Mouse (Mus musculus) neural tube, embryonic 14.5 days (tissue): ENCODE results near the gene Phf21a. TPM values are rescaled to one million over a fixed set of nuclear protein-coding genes. Genes with fewer than 3 reads are reported as not detected.
A peak's percentile ranks its signal among the peaks of the same experiment; 100 is the strongest.

Experiments
- ATAC-seq: fragments of 200-750 bp; cut with Nextera tagmentation; 2 replicates; pipeline ENCODE4 v1.8.0; 2017; ENCODE audit warnings: low read depth, mild to moderate bottlenecking, moderate TSS enrichment, moderate library complexity
- H3K27ac ChIP-seq: fragments of 300-500 bp; sonication (generic); 2 replicates; pipeline ENCODE4 v1.5.1; 2014; ENCODE audit warnings: low read depth, mild to moderate bottlenecking, control low read depth, low read length, moderate library complexity, mixed read lengths
- H3K27me3 ChIP-seq: fragments of 300-500 bp; sonication (generic); 2 replicates; pipeline ENCODE4 v1.6.1; 2014; ENCODE audit warnings: low read length; ENCODE audit not compliant: control insufficient read depth, insufficient read depth
- H3K36me3 ChIP-seq: fragments of 300-500 bp; sonication (generic); 2 replicates; pipeline ENCODE4 v1.6.1; 2014; ENCODE audit warnings: low read length, mixed read lengths; ENCODE audit not compliant: control insufficient read depth, insufficient read depth
- H3K4me1 ChIP-seq: fragments of 300-500 bp; sonication (generic); 2 replicates; pipeline ENCODE4 v1.6.1; 2014; ENCODE audit warnings: low read length; ENCODE audit not compliant: control insufficient read depth, insufficient read depth
- H3K4me2 ChIP-seq: fragments of 300-500 bp; sonication (generic); 2 replicates; pipeline ENCODE4 v1.6.1; 2014; ENCODE audit warnings: mild to moderate bottlenecking, low read depth, low read length, control low read depth
- H3K4me3 ChIP-seq: fragments of 300-500 bp; sonication (generic); 2 replicates; pipeline ENCODE4 v1.5.1; 2014; ENCODE audit warnings: low read depth, low read length, control low read depth, mixed read lengths
- H3K9ac ChIP-seq: fragments of 300-500 bp; sonication (generic); replicated peaks from 2 replicates; pipeline ENCODE4 v1.6.1; 2014; ENCODE audit warnings: low read depth, mild to moderate bottlenecking, control low read depth, low read length, mixed read lengths
- H3K9me3 ChIP-seq: fragments of 300-500 bp; sonication (generic); 2 replicates; pipeline ENCODE4 v1.6.1; 2016; ENCODE audit warnings: low read length; ENCODE audit not compliant: control insufficient read depth
- WGBS: fragments of 180-500 bp; shearing (Covaris S2); extraction: QIAGEN DNeasy Blood & Tissue Kit; methylation state at CpG from one replicate; pipeline ENCODE4 v1.1.7; 2014; 5-methylcytosine and 5-hydroxymethylcytosine counted together
- microRNA counts: library from miRNA; unstranded; fragments of <30 nt; microRNA quantifications from one replicate; lab custom pipeline; 2016
- microRNA-seq: library from miRNA; unstranded; fragments of <30 nt; microRNA quantifications from one replicate; pipeline ENCODE4, GENCODE M21; 2016
- polyA plus RNA-seq: library from polyadenylated mRNA; unstranded; fragments of >200 nt; fragmentation: Nextera tagmentation; extraction: Ambion mirVana; gene quantifications from 2 replicates; pipeline ENCODE4 v1.2.1, GENCODE M21; 2014

Phf21a gene
- polyA plus RNA-seq, 1 experiment from 2014 or later = 39.9 TPM

GRCm38 (mm10) chr2:92403776-92404319, 310.9 kb downstream of the Phf21a start:
- 0 out of 2 replicates have a peak, but pooled peaks cover 8% of the 10 kb centered on the region for H3K36me3 ChIP-seq
- no peak for ATAC-seq

GRCm38 (mm10) chr2:92404737-92405136, 311.8 kb downstream of the Phf21a start:
- Histone ChIP-seq H3K27me3 (no peaks in the 10 kb centered on the region), H3K27ac (0 out of 2 replicates have a peak overlapping the region, but pooled peaks have one; percentile 44), H3K4me3 (no peak overlapping the region), H3K4me2 (no peak overlapping the region), H3K9me3 (no peaks in the 10 kb centered on the region), H3K36me3 (peaks cover 11% of the 10 kb centered on the region), H3K4me1 (peaks cover 6% of the 10 kb centered on the region; the same call in 1 of the 2 replicates), H3K9ac (no peak overlapping the region)
- 93% methylated on average over 6 of the region's 6 CpGs for WGBS
- ATAC-seq = no peak

More at GRCm38 (mm10) chr2:92403776-92404319, 310.9 kb downstream of the Phf21a start:
- Histone ChIP-seq H3K4me1 (peaks cover 14% of the 10 kb centered on the region), H3K9ac (no peak overlapping the region), H3K4me2 (no peak overlapping the region), H3K4me3 (no peak overlapping the region), H3K9me3 (no peaks in the 10 kb centered on the region), H3K27ac (no peak overlapping the region), H3K27me3 (no peaks in the 10 kb centered on the region)
- 96% methylated on average over 5 of the region's 5 CpGs for WGBS

GRCm38 (mm10) chr2:92405687-92406086, 312.8 kb downstream of the Phf21a start:
- 75% methylated on average over 7 of the region's 7 CpGs for WGBS
- Histone ChIP-seq H3K9me3 (no peaks in the 10 kb centered on the region), H3K27ac (0 out of 2 replicates have a peak overlapping the region, but pooled peaks have one; percentile 44), H3K4me3 (no peak overlapping the region), H3K4me2 (no peak overlapping the region), H3K4me1 (peaks cover 6% of the 10 kb centered on the region; the same call in 1 of the 2 replicates), H3K9ac (no peak overlapping the region), H3K27me3 (no peaks in the 10 kb centered on the region), H3K36me3 (peaks cover 19% of the 10 kb centered on the region)
- ATAC-seq = peak; percentile 52; the same call in 1 of the 2 replicates

DNA sequence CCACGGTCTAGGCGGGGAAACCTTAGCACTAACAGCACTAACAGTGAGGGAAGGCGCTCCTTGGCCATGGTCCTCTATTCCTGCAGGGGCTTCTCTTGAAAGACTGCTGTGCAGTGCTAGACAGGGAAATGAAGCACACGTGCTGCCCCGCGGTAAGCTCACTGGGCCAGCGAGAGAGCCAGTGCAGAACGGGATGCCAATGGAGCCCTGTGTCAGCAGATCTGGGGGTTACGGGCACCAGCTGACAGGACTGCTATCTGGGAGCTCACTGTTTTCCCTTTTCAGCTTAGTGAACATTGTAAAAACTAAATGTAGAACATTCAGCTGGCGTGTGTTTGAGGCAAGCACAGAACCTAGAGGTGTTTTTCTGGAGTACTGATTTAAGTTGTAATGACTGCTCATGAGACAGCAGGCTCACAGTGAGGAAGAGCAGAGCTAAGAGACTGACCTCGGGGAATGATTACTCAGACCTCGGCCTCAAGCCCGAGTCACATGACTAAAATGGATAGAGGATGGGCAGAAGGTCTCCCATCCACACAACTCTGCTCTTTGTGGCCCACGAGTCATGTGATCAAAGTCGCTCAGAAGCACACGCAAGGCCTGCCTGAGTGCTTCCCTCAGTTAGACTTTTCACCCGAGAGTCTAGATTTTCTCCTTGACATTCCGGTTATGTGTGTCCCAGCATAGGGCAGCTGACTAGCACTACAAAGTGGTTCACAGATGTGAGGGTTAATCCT, 315.6 kb downstream of the Phf21a start:
- WGBS = 88% methylated on average over 18 of the region's 18 CpGs
- H3K9me3 ChIP-seq = no peaks in the 10 kb centered on the region
- peaks cover 44% of the 10 kb centered on the region for H3K36me3 ChIP-seq
- no peak overlapping the region for H3K9ac ChIP-seq
- H3K27me3 ChIP-seq = no peaks in the 10 kb centered on the region
- ATAC-seq = no peak
- H3K4me3 ChIP-seq = no peak overlapping the region
- no peak overlapping the region for H3K27ac ChIP-seq
- peaks cover 6% of the 10 kb centered on the region; the same call in 1 of the 2 replicates for H3K4me1 ChIP-seq
- H3K4me2 ChIP-seq = no peak overlapping the region

DNA sequence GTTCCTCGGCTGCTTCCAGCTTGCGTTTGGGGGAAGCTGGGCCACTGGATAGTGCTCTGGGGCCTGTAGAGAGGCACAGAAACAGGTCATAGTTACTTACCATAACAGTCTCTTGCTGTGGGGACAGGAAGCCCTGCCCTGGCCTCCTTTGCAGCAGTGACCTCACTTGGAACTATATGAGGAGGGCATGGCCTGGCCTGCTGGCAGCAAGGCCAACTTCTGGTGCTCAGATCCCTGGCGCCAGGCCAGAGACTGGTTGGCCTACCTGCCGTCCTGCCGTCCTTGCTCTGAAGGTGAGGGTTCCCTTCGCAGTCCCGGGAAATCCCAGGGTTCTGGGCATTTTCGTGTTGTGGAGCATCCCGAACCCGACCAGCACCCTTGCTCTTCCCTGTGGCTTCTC, 318.8 kb downstream of the Phf21a start:
- no peak overlapping the region for H3K9ac ChIP-seq
- no peaks in the 10 kb centered on the region for H3K27me3 ChIP-seq
- H3K27ac ChIP-seq = no peak overlapping the region
- no peak for ATAC-seq
- H3K36me3 ChIP-seq = peaks cover 64% of the 10 kb centered on the region
- no peaks in the 10 kb centered on the region for H3K9me3 ChIP-seq
- no peak overlapping the region for H3K4me3 ChIP-seq
- no peak overlapping the region for H3K4me2 ChIP-seq
- no peaks in the 10 kb centered on the region for H3K4me1 ChIP-seq
- WGBS = 94% methylated on average over 10 of the region's 10 CpGs

MicroRNAs encoded within 50 kb of the gene (microRNA counts, 519-probe panel; counts per million panel counts)
- 4,648 counts per million, percentile 58 among the panel's probes with 10 or more counts for microRNA mmu-miR-1955 (lab: Ali Mortazavi, UCI)

Small RNA genes within 50 kb of the gene (microRNA-seq; reads per million reads assigned to microRNA genes)
- gene Mir1955 (13.4 reads per million, percentile 21 among the genes with 10 or more reads in this experiment), gene Mir7000 (1.1 reads per million)

Other genes with a start within 250 kb of the Phf21a start
- gene Chrm4, start 165.9 kb upstream of the Phf21a start, polyA plus RNA-seq = 1.1 and 1.4 TPM in 2 replicates
- 93.6 and 155 TPM in 2 replicates for gene Mdk, start 160.8 kb upstream of the Phf21a start, polyA plus RNA-seq
- 0.33 TPM in 2 replicates for gene Gm9821, start 147.4 kb upstream of the Phf21a start, polyA plus RNA-seq
- 36.7 and 51.1 TPM in 2 replicates for gene Dgkz, start 117.3 kb upstream of the Phf21a start, polyA plus RNA-seq
- 1.2 and 4.5 TPM in 2 replicates for gene Creb3l1, start 68.6 kb upstream of the Phf21a start, polyA plus RNA-seq